Mouse (Mus musculus) layer of hippocampus, adult 18-20 months (tissue): Measurements from ENCODE around the gene Gtpbp1. TPM values are rescaled to one million over a fixed set of nuclear protein-coding genes. Genes with fewer than 3 reads are reported as not detected.
"Not testable (repeated sequence)": the region's sequence is repeated elsewhere in the genome, so short reads cannot be mapped to it uniquely, and the experiment has no call there.

Source experiments
- DNase-seq, 2 experiments: peaks; one replicate each; pipeline ENCODE4 v3.0.0; 2022; ENCODE audit warnings: low spot score in 2 of 2
- long read RNA-seq: library from polyadenylated mRNA; stranded (forward); transcript quantifications from one replicate; pipeline ENCODE4 v2.0.0, GENCODE M21; 2021
- total RNA-seq, 2 experiments: library from RNA; stranded (reverse); gene quantifications; 2 replicates each; pipeline ENCODE4 v1.2.3; 2021

The Gtpbp1 gene
- 10 to 100 TPM; 51.7 to 56.9 TPM for total RNA-seq
- long read RNA-seq, transcript Gtpbp1-201 (12 exons, 3,449 nt): major isoform, 19 of 40 reads
- long read RNA-seq, partial matches to known transcripts: 13 of 40 reads
- long read RNA-seq, other reads (novel, unspliced or antisense): 6 of 40 reads

GRCm38 (mm10) chr15:79690426-79691022, at the start of gene Gtpbp1:
Gtpbp1 (plus strand) TSS chr15:79690845.
- DNase-seq: peak; percentile 98 to 100

- peak in 1 of 2 experiments; percentile 40 for DNase-seq
Measured at GRCm38 (mm10) chr15:79641135-79641817, 49.4 kb upstream of the Gtpbp1 start.

GRCm38 (mm10) chr15:79645483-79645882, 45.2 kb upstream of the Gtpbp1 start:
- DNase-seq: no peak

GRCm38 (mm10) chr15:79648130-79648529, 42.5 kb upstream of the Gtpbp1 start:
- DNase-seq: no peak

- DNase-seq: no peak
Measured at GRCm38 (mm10) chr15:79650569-79650968, 40.1 kb upstream of the Gtpbp1 start.

- no peak for DNase-seq
Measured at GRCm38 (mm10) chr15:79651481-79651880, 39.2 kb upstream of the Gtpbp1 start.

GRCm38 (mm10) chr15:79656451-79656850, 34.2 kb upstream of the Gtpbp1 start:
- peak; percentile 50 to 63 for DNase-seq

- DNase-seq: peak; percentile 73 to 93
Measured at GRCm38 (mm10) chr15:79657837-79658530, 32.7 kb upstream of the Gtpbp1 start.

- peak; percentile 91 to 98 for DNase-seq
Measured at GRCm38 (mm10) chr15:79658531-79659375, 31.9 kb upstream of the Gtpbp1 start, which contains the start of the genes Fam227a and Cby1. Fam227a (minus strand) TSS chr15:79658956. Cby1 (plus strand) TSS chr15:79659199.

- no peak for DNase-seq
Measured at GRCm38 (mm10) chr15:79661852-79662251, 28.8 kb upstream of the Gtpbp1 start.

- peak in 1 of 2 experiments; percentile 69 for DNase-seq
Measured at GRCm38 (mm10) chr15:79664666-79665065, 26.0 kb upstream of the Gtpbp1 start.

- no peak for DNase-seq
Measured at GRCm38 (mm10) chr15:79669195-79669594, 21.4 kb upstream of the Gtpbp1 start.

- peak; percentile 89 to 91 for DNase-seq
Measured at GRCm38 (mm10) chr15:79670249-79670971, 20.2 kb upstream of the Gtpbp1 start, which contains the start of gene Tomm22. Tomm22 (plus strand) TSS chr15:79670861.

- DNase-seq: no peak
Measured at GRCm38 (mm10) chr15:79670972-79671299, 19.7 kb upstream of the Gtpbp1 start.

- not testable (repeated sequence) for DNase-seq
Measured at GRCm38 (mm10) chr15:79671828-79672348, 18.8 kb upstream of the Gtpbp1 start.

- no peak for DNase-seq
Measured at GRCm38 (mm10) chr15:79677936-79678335, 12.7 kb upstream of the Gtpbp1 start.

- DNase-seq: no peak
Measured at GRCm38 (mm10) chr15:79681973-79682372, 8.7 kb upstream of the Gtpbp1 start.

- DNase-seq: no peak
Measured at GRCm38 (mm10) chr15:79683146-79683545, 7.5 kb upstream of the Gtpbp1 start.

- peak in 1 of 2 experiments; percentile 55 for DNase-seq
Measured at GRCm38 (mm10) chr15:79683707-79684465, 6.8 kb upstream of the Gtpbp1 start.
